Mouse (Mus musculus) intestine, embryonic 16.5 days (tissue): ENCODE data around the gene Nol4l. TPM values are rescaled to one million over a fixed set of nuclear protein-coding genes. Genes with fewer than 3 reads are reported as not detected.

Experiments used
- ATAC-seq: fragments of 200-750 bp; cut with Nextera tagmentation; 2 replicates; pipeline ENCODE4 v1.8.0; 2017; ENCODE audit warnings: moderate TSS enrichment, moderate library complexity
- H3K27ac ChIP-seq: fragments of 300-500 bp; sonication (generic); 2 replicates; pipeline ENCODE4 v1.5.1; 2014; ENCODE audit warnings: mild to moderate bottlenecking, low read length
- H3K27me3 ChIP-seq: fragments of 300-500 bp; sonication (generic); replicated peaks from 2 replicates; pipeline ENCODE4 v1.6.1; 2014; ENCODE audit warnings: low read length, control low read depth, mixed read lengths; ENCODE audit not compliant: control insufficient read depth, insufficient read depth
- H3K36me3 ChIP-seq: fragments of 300-500 bp; sonication (generic); 2 replicates; pipeline ENCODE4 v1.6.1; 2014; ENCODE audit warnings: low read length, control low read depth; ENCODE audit not compliant: control insufficient read depth, insufficient read depth
- H3K4me1 ChIP-seq: fragments of 300-500 bp; sonication (generic); 2 replicates; pipeline ENCODE4 v1.6.1; 2014; ENCODE audit warnings: low read length, control low read depth, mixed read lengths; ENCODE audit not compliant: control insufficient read depth, insufficient read depth
- H3K4me2 ChIP-seq: fragments of 300-500 bp; sonication (generic); 2 replicates; pipeline ENCODE4 v1.6.1; 2014; ENCODE audit warnings: low read depth, low read length, control low read depth
- H3K4me3 ChIP-seq: fragments of 300-500 bp; sonication (generic); 2 replicates; pipeline ENCODE4 v1.5.1; 2014; ENCODE audit warnings: mild to moderate bottlenecking, low read length
- H3K9ac ChIP-seq: fragments of 300-500 bp; sonication (generic); 2 replicates; pipeline ENCODE4 v1.6.1; 2014; ENCODE audit warnings: low read depth, low read length
- H3K9me3 ChIP-seq: fragments of 300-500 bp; sonication (generic); 2 replicates; pipeline ENCODE4 v1.6.1; 2016; ENCODE audit warnings: low read length, control low read depth; ENCODE audit not compliant: control insufficient read depth
- WGBS: fragments of 180-500 bp; shearing (Covaris S2); extraction: QIAGEN DNeasy Blood & Tissue Kit; methylation state at CpG from one replicate; pipeline ENCODE4 v1.1.7; 2014; 5-methylcytosine and 5-hydroxymethylcytosine counted together
- polyA plus RNA-seq: library from polyadenylated mRNA; unstranded; fragments of >200 nt; fragmentation: Nextera tagmentation; extraction: Ambion mirVana; gene quantifications from 2 replicates; pipeline ENCODE4 v1.2.1, GENCODE M21; 2015

Nol4l gene
- polyA plus RNA-seq, 1 experiment from 2014 or later = 28.6 TPM

DNA sequence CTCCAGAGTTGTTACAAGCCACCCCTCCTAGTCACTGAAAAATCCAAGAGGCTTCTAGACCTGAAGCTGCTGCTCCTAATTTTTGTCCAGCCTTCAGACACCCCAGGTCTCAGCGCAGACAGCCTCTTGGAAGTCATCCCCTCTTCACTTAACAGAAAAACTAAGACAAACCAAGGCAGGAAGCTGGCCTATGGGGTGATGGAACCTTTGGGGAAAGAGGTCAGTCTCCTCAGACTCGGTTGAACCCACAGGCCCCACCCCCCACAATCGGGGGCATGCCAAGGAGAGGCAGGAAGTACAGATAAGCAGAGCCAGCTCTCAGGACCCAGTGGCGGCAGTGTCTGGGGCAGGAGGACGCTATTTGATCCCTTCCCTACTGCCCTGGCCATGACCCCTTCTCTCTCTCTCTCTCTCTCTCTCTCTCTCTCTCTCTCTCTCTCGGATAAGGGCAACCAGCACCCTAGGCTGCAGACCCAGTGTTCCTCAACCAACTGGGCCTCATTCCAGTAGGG lies 35.9 kb downstream of the Nol4l start:
- Histone ChIP-seq H3K9me3 (no peaks in the 10 kb centered on the region), H3K27me3 (0 out of 2 replicates have a peak, but pooled peaks cover 4% of the 10 kb centered on the region), H3K9ac (no peak overlapping the region), H3K4me3 (no peak overlapping the region), H3K27ac (peak overlapping the region; percentile 68), H3K4me2 (no peak overlapping the region), H3K4me1 (peaks cover 31% of the 10 kb centered on the region), H3K36me3 (no peaks in the 10 kb centered on the region)
- 21% methylated on average over 6 of the region's 6 CpGs for WGBS
- ATAC-seq = peak; percentile 58

DNA sequence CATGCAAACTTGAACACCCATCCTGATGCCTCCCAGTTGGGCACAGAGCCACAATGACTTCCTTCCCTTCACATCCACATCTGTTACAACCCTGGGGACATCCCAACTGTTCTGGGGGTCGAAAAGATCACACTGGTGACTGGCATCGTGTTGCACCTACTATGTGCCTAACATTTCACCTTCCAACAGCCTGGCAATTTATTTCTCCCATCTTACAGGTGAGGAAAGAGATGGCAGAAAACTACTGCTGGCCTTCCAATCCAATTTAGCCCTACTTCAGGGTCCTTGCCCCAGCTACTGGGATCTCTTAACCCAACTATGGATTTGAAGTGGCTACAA lies 36.4 kb downstream of the Nol4l start:
- Histone ChIP-seq H3K4me3 (peak overlapping the region; percentile 68), H3K36me3 (no peaks in the 10 kb centered on the region), H3K4me2 (peak overlapping the region; percentile 94), H3K9me3 (no peaks in the 10 kb centered on the region), H3K27me3 (0 out of 2 replicates have a peak, but pooled peaks cover 4% of the 10 kb centered on the region), H3K27ac (peak overlapping the region; percentile 68), H3K4me1 (peaks cover 31% of the 10 kb centered on the region), H3K9ac (peak overlapping the region; percentile 76)
- WGBS = 21% methylated on average over 2 of the region's 2 CpGs
- no peak for ATAC-seq

DNA sequence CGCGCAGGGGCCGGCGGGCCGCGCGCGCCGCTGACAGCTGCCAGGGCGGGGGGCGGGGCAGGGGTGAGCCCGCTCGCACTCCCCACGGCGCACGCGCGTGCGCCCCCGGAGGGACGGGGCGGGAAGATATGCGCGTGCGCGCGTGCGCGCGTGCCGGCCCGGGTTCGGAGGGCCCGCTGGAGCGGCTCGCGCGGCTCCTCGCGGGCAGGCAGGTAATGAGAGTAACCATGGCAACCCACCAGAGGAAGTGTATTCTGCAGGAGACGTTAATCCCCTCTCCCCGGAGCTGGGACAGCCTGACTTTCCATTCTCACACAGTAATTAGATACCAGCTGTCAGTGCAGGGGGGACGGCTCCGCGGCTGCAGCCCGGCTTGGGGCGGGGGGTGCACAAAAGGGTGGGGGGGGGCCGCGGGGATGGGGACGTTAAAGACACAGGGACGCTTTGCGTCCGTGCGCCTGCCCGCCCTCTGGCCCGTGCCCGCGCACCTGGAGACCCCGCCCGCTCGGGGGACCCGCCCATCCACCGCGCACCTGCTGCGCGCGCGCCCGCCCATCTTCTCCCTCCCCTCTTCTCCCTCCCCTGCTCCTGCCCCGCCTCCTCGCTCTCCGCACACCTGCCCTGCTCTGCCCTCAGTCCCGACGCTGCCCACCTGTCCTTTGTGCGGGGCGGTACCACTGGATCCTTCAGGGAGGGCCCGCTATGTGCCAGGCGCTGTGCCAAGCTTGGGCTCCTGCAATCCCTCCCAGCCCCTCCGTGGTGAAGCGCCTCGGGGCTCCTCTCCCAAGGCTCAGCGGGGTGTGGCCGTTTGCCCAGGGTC lies 37.0 kb downstream of the Nol4l start, which contains the start of gene 4930404H24Rik:
4930404H24Rik (plus strand) TSS at position 218 of the 820 bp plus-strand sequence.
- H3K27ac ChIP-seq = peak within 1 kb of the TSS; percentile 68
- peak within 1 kb of the TSS; percentile 68 for H3K4me3 ChIP-seq
- H3K9ac ChIP-seq = peak within 1 kb of the TSS; percentile 76
- 0 out of 2 replicates have a peak, but pooled peaks cover 4% of the 10 kb centered on the region for H3K27me3 ChIP-seq
- H3K4me1 ChIP-seq = peaks cover 31% of the 10 kb centered on the region
- no peaks in the 10 kb centered on the region for H3K9me3 ChIP-seq
- H3K36me3 ChIP-seq = no peaks in the 10 kb centered on the region
- WGBS = 1% methylated on average over 80 of the region's 83 CpGs
- ATAC-seq = peak; percentile 73
- H3K4me2 ChIP-seq = peak within 1 kb of the TSS; percentile 94

DNA sequence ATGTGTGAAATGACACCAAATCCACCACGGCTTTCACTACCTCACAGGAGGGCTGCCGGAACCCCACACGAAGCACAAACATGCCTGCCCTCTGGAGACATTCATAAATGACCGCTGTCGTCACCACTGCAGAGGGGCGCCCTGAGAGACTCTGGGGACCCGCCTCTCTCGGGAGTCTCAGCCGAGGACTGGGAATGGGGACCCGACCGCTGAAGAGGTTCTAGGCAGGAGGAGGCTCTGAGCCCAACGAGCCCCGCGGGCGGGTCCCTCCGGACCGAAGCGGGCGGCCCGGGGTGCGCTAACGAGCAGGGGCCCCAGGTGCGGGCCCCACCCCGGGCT lies 37.6 kb downstream of the Nol4l start:
- peak overlapping the region; percentile 68 for H3K4me3 ChIP-seq
- H3K9me3 ChIP-seq = no peaks in the 10 kb centered on the region
- peak overlapping the region; percentile 76 for H3K9ac ChIP-seq
- peak; percentile 16; the same call in 1 of the 2 replicates for ATAC-seq
- H3K36me3 ChIP-seq = no peaks in the 10 kb centered on the region
- H3K27me3 ChIP-seq = 0 out of 2 replicates have a peak, but pooled peaks cover 4% of the 10 kb centered on the region
- H3K4me1 ChIP-seq = peaks cover 31% of the 10 kb centered on the region
- peak overlapping the region; percentile 94 for H3K4me2 ChIP-seq
- H3K27ac ChIP-seq = peak overlapping the region; percentile 30; the same call in 1 of the 2 replicates
- WGBS = 0% methylated on average over 24 of the region's 24 CpGs

DNA sequence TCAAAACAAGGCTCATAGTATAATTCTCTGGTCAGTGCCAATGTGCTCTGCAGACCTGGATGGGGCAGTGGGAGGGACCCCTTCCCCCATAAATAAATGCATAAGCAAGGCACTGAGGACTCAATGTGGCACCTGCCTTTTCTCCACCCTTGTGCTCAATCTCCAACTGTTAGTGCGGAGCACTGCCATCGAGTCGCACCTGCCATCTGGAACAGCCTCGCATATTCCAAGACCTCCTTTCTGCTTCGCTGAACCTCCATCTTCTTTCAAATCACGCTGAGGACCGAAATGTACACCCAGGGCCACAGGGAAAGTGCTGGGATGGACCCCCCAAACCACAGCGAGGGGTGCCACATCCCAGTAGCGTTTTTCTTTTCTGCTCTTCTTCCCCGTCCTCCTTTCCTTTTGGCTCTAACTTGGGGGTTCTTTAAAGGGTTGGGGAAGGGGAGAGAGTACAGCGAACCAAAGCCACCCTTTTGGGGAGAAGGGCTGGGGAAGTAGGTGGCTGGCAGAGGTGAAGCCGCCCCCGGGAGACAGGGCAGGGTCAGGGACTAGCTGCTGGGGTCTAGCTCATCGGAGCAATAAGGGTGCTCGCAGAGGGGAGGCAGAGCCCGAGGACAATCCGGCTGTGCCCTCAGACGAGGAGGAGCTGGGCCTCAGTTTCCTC lies 38.1 kb downstream of the Nol4l start:
- ATAC-seq = no peak
- WGBS = 22% methylated on average over 18 of the region's 18 CpGs
- no peak overlapping the region for H3K27ac ChIP-seq

DNA sequence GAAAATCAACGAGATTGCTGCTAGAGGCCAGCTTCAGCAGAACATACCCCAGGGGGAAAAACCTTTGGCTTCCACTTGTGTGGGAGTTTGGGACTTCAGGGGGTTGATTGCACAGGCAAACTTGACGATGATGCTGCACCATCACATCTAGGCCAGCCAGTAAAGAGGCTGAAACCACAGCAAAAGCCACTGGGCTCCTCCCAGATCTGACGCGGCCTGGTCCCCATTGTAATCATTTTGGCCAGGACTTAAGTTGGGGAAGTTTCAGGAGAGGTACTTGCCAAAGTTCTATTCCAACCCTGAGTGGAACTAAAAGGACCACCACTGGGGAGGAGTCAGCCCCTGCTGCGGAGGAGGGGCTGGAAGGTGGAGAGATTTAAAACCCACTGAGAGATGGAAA lies 38.8 kb downstream of the Nol4l start:
- Histone ChIP-seq H3K9ac (no peak overlapping the region), H3K27ac (no peak overlapping the region), H3K9me3 (no peaks in the 10 kb centered on the region), H3K4me3 (no peak overlapping the region), H3K36me3 (no peaks in the 10 kb centered on the region), H3K27me3 (0 out of 2 replicates have a peak, but pooled peaks cover 4% of the 10 kb centered on the region), H3K4me2 (no peak overlapping the region), H3K4me1 (peaks cover 23% of the 10 kb centered on the region)
- WGBS = 49% methylated on average over 5 of the region's 5 CpGs
- no peak for ATAC-seq

More for the DNA sequence above, 38.1 kb downstream of the Nol4l start:
- Histone ChIP-seq H3K9ac (peak overlapping the region; percentile 76), H3K4me2 (peak overlapping the region; percentile 94), H3K4me1 (peaks cover 28% of the 10 kb centered on the region), H3K9me3 (no peaks in the 10 kb centered on the region), H3K36me3 (no peaks in the 10 kb centered on the region), H3K4me3 (peak overlapping the region; percentile 68), H3K27me3 (0 out of 2 replicates have a peak, but pooled peaks cover 4% of the 10 kb centered on the region)

DNA sequence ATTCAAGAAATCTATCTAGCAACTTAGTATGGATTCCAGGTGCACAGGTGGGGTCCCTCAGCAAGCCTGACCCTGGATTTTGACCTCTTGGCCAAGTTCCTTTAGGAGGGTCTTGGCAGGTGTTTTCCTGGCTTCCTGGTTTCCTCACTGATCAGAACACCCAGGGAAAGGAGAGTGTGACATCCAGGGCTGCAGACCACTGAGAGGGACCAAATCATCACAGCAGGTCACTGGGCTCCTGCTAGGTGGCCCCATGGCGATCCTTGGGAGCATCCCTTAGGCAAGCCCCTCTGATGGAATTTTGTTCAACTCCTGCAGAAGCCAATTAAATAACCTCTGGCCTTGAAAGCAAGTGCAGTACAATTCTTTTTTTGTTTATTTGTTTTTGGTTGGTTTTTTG lies 39.7 kb downstream of the Nol4l start:
- ATAC-seq = no peak
- Histone ChIP-seq H3K9ac (no peak overlapping the region), H3K9me3 (no peaks in the 10 kb centered on the region), H3K36me3 (no peaks in the 10 kb centered on the region), H3K27ac (no peak overlapping the region), H3K4me1 (peaks cover 20% of the 10 kb centered on the region), H3K27me3 (0 out of 2 replicates have a peak, but pooled peaks cover 4% of the 10 kb centered on the region), H3K4me2 (no peak overlapping the region), H3K4me3 (no peak overlapping the region)
- WGBS = 82% methylated on average over 1 of the region's 1 CpGs

DNA sequence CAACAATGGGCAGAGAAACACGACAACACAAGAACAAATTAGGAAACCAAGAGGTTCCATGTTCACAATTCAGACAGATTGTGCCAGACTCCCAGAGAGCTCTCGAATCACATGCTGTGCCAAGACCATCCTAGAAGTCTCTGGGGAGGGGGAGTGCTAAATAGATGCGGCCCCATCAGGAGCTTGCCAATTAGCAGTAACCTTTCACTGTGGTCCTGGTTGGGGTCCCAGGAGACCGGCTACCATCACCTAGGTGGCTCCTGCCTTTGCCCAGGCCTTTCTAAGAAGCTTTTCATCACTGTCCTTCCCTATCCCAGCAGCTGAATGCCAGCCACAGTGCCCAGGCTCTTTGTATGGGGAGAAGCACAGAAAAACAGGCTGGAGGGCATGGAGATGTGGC lies 45.7 kb downstream of the Nol4l start:
- no peaks in the 10 kb centered on the region for H3K27me3 ChIP-seq
- no peak overlapping the region for H3K4me2 ChIP-seq
- H3K4me1 ChIP-seq = peaks cover 15% of the 10 kb centered on the region; the same call in 1 of the 2 replicates
- 61% methylated on average over 4 of the region's 4 CpGs for WGBS
- no peaks in the 10 kb centered on the region for H3K9me3 ChIP-seq
- ATAC-seq = no peak
- no peaks in the 10 kb centered on the region; the same call in 1 of the 2 replicates for H3K36me3 ChIP-seq
- H3K4me3 ChIP-seq = no peak overlapping the region
- H3K27ac ChIP-seq = no peak overlapping the region
- H3K9ac ChIP-seq = no peak overlapping the region
